Mouse (Mus musculus) macrophage (primary cell): Measurements from ENCODE around the gene AC131692.1. TPM values are rescaled to one million over a fixed set of nuclear protein-coding genes. Genes with fewer than 3 reads are reported as not detected.

ENCODE experiments used
- H3K27ac ChIP-seq: fragments of 350-480 bp; formaldehyde crosslinking; 2 replicates; pipeline ENCODE4 v1.9.0; 2021
- H3K36me3 ChIP-seq: fragments of 350-480 bp; formaldehyde crosslinking; 2 replicates; pipeline ENCODE4 v1.9.0; 2021; ENCODE audit errors: inconsistent target
- H3K4me3 ChIP-seq: fragments of 350-480 bp; formaldehyde crosslinking; 2 replicates; pipeline ENCODE4 v1.9.0; 2021; ENCODE audit errors: inconsistent target
- H3K79me2 ChIP-seq: fragments of 350-480 bp; formaldehyde crosslinking; 2 replicates; pipeline ENCODE4 v1.9.0; 2021; ENCODE audit errors: inconsistent target
- WGBS: methylation state at CpG from one replicate; pipeline ENCODE4 v1.1.7; 2026; ENCODE audit warnings: inconsistent platforms; ENCODE audit not compliant: missing documents; 5-methylcytosine and 5-hydroxymethylcytosine counted together
- polyA plus RNA-seq: library from polyadenylated mRNA; stranded (reverse); fragments of 250-400 nt; gene quantifications from 3 replicates; pipeline ENCODE4 v1.2.4, GENCODE M21; 2018; ENCODE audit warnings: inconsistent platforms

Gene AC131692.1
- polyA plus RNA-seq, 1 experiment from 2014 or later = 0.29 TPM

DNA sequence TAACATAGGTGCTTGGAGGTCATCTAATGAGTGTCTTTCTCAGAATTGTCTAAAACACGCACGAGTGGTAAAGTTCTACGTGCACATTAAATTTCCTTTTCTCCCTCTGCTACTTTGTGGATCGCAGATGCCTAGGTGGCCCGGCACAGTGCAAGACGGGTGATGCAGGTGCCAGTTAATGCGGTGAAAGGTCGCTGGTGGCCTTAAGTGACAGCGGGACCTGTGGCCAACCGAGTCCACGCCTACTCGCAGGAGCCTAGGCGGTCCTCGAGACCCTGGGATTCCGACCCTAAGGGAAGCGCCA is 46.1 kb downstream of the AC131692.1 start:
- WGBS = 3% methylated on average over 16 of the region's 16 CpGs
- no peaks in the 10 kb centered on the region for H3K36me3 ChIP-seq
- H3K79me2 ChIP-seq = no peaks in the 10 kb centered on the region
- peak overlapping the region; percentile 40 for H3K27ac ChIP-seq
- peak overlapping the region; percentile 49 for H3K4me3 ChIP-seq

DNA sequence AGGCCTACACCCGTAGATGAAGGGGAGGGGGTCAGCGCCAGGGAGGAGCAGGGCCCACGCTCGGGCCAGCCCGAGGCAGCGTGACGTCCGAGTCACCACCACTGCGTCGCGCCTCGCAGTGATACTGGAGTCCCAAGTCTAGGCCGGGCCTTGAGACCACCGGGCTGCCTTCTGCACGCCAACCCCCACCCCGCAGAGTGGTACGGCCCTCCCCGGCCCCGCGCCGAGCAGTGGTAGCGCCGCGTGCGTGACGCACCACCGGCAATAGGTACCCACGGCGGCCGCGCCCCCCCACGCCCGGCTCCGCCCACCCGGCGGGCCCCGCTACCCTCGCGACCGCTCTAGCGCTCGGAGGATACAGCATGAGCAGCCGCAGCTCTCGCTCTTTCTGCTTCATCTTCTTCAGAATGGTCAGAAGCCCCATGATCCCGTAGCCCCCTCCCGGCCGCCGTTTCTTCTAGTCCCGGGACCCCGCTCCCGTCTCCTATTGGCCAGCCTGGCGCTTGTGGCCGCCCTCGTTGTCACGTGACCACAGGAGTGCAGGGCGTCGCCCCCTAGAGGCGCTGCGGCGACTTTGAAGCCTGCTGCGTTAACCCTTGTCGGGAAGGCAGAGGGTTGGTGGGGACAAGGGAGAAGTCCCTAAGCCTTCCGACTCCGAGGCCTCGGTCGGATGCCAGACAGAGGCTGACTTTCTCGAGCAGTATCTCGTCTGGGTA is 46.6 kb downstream of the AC131692.1 start, which contains the start of gene Batf2:
Gene Batf2, plus strand, starts transcription at position 306 of the 716 bp plus-strand sequence.
- peak within 1 kb of the TSS; percentile 92 for H3K27ac ChIP-seq
- 1% methylated on average over 64 of the region's 68 CpGs for WGBS
- H3K36me3 ChIP-seq = no peaks in the 10 kb centered on the region
- H3K4me3 ChIP-seq = peak within 1 kb of the TSS; percentile 49
- no peaks in the 10 kb centered on the region for H3K79me2 ChIP-seq

DNA sequence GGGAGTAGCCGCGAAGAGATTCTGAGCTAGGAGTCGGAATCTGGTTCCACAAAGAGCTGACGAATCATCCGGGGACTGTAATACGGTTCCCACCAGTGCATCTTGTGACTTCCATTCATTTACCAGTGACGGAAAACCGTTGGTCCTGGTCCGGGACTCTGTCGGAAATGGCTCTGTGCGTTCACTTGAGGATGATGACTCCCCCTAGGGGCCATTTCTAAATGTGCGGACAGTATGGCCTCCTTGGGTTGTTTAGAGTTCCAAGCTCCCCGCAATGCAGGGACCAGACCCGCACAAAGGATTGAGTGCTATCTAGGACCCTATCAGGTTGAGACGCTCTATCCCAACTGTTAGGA is 47.2 kb downstream of the AC131692.1 start, which contains the start of gene Arl2:
Gene Arl2, minus strand, starts transcription at position 155 of the 356 bp plus-strand sequence.
- H3K36me3 ChIP-seq = no peaks in the 10 kb centered on the region
- H3K4me3 ChIP-seq = peak within 1 kb of the TSS; percentile 49
- no peaks in the 10 kb centered on the region for H3K79me2 ChIP-seq
- WGBS = 4% methylated on average over 15 of the region's 15 CpGs
- peak within 1 kb of the TSS; percentile 92 for H3K27ac ChIP-seq

DNA sequence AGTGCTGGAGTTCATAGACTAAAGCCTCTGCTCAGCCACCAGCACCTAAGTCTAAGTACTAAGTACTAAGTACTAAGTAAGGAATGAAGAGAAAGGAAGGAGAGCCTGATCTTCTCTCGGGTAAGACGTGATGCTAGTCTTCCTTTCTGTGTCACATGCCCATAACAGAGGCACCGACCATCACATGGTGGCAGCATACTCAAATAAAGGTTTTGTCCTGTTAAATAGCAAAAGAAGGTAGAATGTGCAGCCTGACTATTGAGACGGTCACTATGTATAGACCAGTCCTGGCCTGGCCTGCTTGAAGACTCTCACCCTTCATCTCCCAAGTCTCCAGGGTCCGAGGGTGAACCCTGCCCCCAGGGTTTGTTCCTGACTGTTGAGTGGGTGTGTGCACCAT is 50.6 kb downstream of the AC131692.1 start:
- no peak overlapping the region for H3K4me3 ChIP-seq
- no peak overlapping the region for H3K27ac ChIP-seq
- H3K79me2 ChIP-seq = no peaks in the 10 kb centered on the region
- WGBS = 85% methylated on average over 5 of the region's 5 CpGs
- H3K36me3 ChIP-seq = no peaks in the 10 kb centered on the region

Other genes starting within 250 kb of the AC131692.1 start
- 8.1 to 26.2 TPM (median 19.8 TPM) in 3 replicates for gene Frmd8, start 219.1 kb upstream of the AC131692.1 start, polyA plus RNA-seq
- 44.6 to 74.8 TPM (median 53.2 TPM) in 3 replicates for gene Slc25a45, start 216.6 kb upstream of the AC131692.1 start, polyA plus RNA-seq
- gene Tigd3, start 200.3 kb upstream of the AC131692.1 start, polyA plus RNA-seq = 0.16 to 0.59 TPM (median 0.16 TPM) in 3 replicates
- 53.9 to 215 TPM (median 57.4 TPM) in 3 replicates for gene Dpf2, start 181.4 kb upstream of the AC131692.1 start, polyA plus RNA-seq
- gene Cdc42ep2, start 169.6 kb upstream of the AC131692.1 start, polyA plus RNA-seq = 1.2 to 3.4 TPM (median 1.7 TPM) in 3 replicates
- 14.2 to 24.9 TPM (median 20.1 TPM) in 3 replicates for gene Pola2, start 130.2 kb upstream of the AC131692.1 start, polyA plus RNA-seq
- gene Slc22a20, start 108.3 kb upstream of the AC131692.1 start, polyA plus RNA-seq = not detected in 3 replicates
- gene Capn1, start 78.5 kb upstream of the AC131692.1 start, polyA plus RNA-seq = 49.5 to 59.9 TPM (median 56.3 TPM) in 3 replicates
- gene Syvn1, start 47.8 kb upstream of the AC131692.1 start, polyA plus RNA-seq = 32.9 to 40.2 TPM (median 33.2 TPM) in 3 replicates
- gene Mrpl49, start 36.6 kb upstream of the AC131692.1 start, polyA plus RNA-seq = 21.9 to 37.4 TPM (median 33.3 TPM) in 3 replicates
- gene Fau, start 36.6 kb upstream of the AC131692.1 start, polyA plus RNA-seq = 767 to 1,640 TPM (median 1,335 TPM) in 3 replicates
- gene Znhit2, start 33.2 kb upstream of the AC131692.1 start, polyA plus RNA-seq = 4.0 to 21.8 TPM (median 18.1 TPM) in 3 replicates
- 4.6 to 21.1 TPM (median 17.5 TPM) in 3 replicates for gene Tm7sf2, start 26.0 kb upstream of the AC131692.1 start, polyA plus RNA-seq
- 20.2 to 48.8 TPM (median 37.7 TPM) in 3 replicates for gene Vps51, start 17.2 kb upstream of the AC131692.1 start, polyA plus RNA-seq
- gene Tmem262, start 14.4 kb upstream of the AC131692.1 start, polyA plus RNA-seq = not detected in 3 replicates
- 0.26 TPM in 1 of 3 replicates, not detected in the others for gene Gm28374, start 12.2 kb upstream of the AC131692.1 start, polyA plus RNA-seq
- gene Zfpl1, start 9.5 kb upstream of the AC131692.1 start, polyA plus RNA-seq = 28.7 to 39.1 TPM (median 33.7 TPM) in 3 replicates
- gene Cdca5, start 9.4 kb upstream of the AC131692.1 start, polyA plus RNA-seq = 1.4 to 7.1 TPM (median 2.5 TPM) in 3 replicates
- gene Naaladl1, start 11.4 kb downstream of the AC131692.1 start, polyA plus RNA-seq = not detected in 3 replicates
- 1.4 to 11.0 TPM (median 6.6 TPM) in 3 replicates for gene Sac3d1, start 24.2 kb downstream of the AC131692.1 start, polyA plus RNA-seq
- 28.8 to 41.8 TPM (median 33.8 TPM) in 3 replicates for gene Snx15, start 33.9 kb downstream of the AC131692.1 start, polyA plus RNA-seq
- 5.7 to 15.6 TPM (median 5.9 TPM) in 3 replicates for gene Batf2, start 46.6 kb downstream of the AC131692.1 start, polyA plus RNA-seq
- 24.6 to 32.9 TPM (median 27.4 TPM) in 3 replicates for gene Arl2, start 47.1 kb downstream of the AC131692.1 start, polyA plus RNA-seq
- gene Majin, start 90.0 kb downstream of the AC131692.1 start, polyA plus RNA-seq = 0.11 TPM in 1 of 3 replicates, not detected in the others
- gene Gpha2, start 132.0 kb downstream of the AC131692.1 start, polyA plus RNA-seq = not detected in 3 replicates
- 11.2 to 16.0 TPM (median 14.6 TPM) in 3 replicates for gene Ppp2r5b, start 141.5 kb downstream of the AC131692.1 start, polyA plus RNA-seq
- gene Atg2a, start 147.2 kb downstream of the AC131692.1 start, polyA plus RNA-seq = 8.9 to 17.0 TPM (median 9.9 TPM) in 3 replicates
- gene Ehd1, start 182.3 kb downstream of the AC131692.1 start, polyA plus RNA-seq = 42.9 to 146 TPM (median 81.6 TPM) in 3 replicates
- gene Cdc42bpg, start 212.0 kb downstream of the AC131692.1 start, polyA plus RNA-seq = 1.3 to 3.5 TPM (median 2.8 TPM) in 3 replicates
- 16.4 to 22.0 TPM (median 21.4 TPM) in 3 replicates for gene Men1, start 240.6 kb downstream of the AC131692.1 start, polyA plus RNA-seq
- 6.8 to 15.8 TPM (median 8.5 TPM) in 3 replicates for gene Map4k2, start 246.7 kb downstream of the AC131692.1 start, polyA plus RNA-seq